Mouse (Mus musculus) kidney, postnatal 4 days (tissue): Measurements from ENCODE around the gene Mef2d.

Experiments used
- DNase-seq, 2 experiments: peaks; one replicate each; pipeline ENCODE4 v3.0.0; 2021; ENCODE audit warnings: mixed read lengths in 2 of 2

Mef2d gene

DNA sequence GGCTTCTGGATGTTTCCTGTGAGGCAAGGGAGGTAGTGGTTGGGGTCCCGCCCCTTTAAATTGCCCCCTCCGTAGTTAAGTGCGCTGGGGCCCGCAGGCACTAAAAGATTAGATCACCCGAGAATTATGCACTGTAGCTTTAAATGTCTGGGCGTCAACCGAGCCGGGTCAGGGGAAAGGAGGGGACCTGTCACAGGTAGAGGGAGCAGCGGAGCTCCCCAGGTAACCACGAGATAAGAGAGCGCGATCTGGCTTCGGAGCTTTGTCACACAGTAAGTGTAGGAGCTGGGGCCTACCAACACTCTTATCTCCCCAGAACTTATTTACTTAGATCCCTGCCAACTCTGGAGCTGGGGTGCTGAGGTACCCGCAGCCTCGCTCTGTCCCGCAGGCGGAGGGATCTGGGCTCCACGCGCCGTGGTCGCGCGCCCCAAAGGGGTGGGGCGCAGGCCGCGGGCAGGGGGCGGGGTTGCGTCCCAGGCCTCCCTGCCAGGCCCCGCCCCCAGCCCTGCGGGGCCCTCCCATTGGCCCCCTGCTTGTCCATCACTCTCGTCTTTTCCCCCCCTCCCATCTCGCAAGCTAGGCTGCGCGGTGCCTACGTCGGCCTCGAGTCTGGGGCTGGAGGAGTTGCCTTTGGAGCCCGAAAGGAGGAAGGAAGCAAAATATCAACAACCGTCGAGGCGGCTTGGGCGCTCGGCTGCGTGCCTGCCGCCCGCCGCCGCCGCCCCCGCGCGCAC is at the start of gene Mef2d:
Gene Mef2d (plus strand): TSS at position 586 of the 737 bp plus-strand sequence.
- DNase-seq: peak; percentile 96 to 98

DNA sequence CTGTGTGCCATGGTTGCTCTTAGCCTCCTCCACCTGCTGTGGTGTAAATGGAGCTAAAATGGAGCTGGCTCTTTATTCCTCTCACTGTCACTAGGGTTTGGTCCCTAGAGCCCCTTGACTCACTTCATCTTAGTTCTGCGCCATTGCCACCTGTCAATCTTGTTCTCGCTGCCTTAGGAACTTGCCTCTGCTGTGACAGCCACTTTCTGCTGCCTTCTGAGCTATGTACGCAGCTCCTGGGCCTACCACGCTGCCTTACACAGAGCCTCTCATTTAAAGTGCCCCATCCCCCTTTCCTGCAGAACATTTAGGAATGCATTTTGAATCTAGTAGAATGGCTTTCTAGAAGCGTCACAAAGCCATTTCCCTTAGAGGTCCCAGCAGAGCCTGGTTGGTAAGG is 48.0 kb upstream of the Mef2d start:
- no peak for DNase-seq

DNA sequence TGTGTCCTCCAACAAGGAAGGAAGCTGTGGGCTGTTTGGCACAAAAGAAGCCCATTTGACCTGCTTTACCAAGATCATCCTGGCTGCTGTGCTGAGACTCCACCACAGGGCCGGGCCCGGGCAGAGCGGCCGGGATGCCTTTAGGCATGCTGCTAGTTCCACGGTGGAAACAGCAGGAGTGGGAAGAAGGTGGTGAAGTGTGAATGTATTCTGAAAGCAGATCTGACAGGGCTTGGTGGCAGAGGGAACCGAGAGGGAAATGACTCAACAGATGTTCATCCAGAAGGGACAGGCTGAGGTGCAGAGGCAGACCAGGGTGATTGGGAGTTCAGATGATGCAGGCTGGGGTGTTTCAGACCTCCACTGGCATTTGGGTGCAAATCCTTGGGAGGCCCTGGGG is 44.5 kb upstream of the Mef2d start:
- DNase-seq: no peak

- DNase-seq: peak; percentile 38 to 46
Observed at GRCm38 (mm10) chr3:88100251-88100650, 41.9 kb upstream of the Mef2d start.

DNA sequence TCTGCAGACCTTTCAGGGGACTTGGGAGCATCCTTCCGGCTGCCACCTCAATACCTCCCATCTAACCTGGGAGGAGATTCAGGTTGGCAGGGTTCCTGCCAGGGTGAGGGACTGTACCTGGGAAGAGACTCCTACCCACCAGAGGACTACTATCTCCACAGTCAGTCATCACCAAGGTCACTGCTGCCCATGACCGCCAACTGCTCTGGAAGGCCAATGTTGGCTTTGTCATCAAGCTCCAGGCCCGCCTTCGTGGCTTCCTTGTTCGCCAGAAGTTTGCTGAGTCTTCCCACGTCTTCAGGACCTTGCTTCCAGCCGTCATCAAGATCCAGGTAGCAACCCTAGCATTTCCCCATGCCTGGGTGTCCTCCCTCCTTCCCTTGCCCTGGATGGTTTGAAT is 40.4 kb upstream of the Mef2d start:
- DNase-seq: no peak

- no peak for DNase-seq
Observed at GRCm38 (mm10) chr3:88102196-88102595, 40.0 kb upstream of the Mef2d start.

GRCm38 (mm10) chr3:88102611-88103010 is 39.6 kb upstream of the Mef2d start:
- peak; percentile 18 to 41 for DNase-seq

DNA sequence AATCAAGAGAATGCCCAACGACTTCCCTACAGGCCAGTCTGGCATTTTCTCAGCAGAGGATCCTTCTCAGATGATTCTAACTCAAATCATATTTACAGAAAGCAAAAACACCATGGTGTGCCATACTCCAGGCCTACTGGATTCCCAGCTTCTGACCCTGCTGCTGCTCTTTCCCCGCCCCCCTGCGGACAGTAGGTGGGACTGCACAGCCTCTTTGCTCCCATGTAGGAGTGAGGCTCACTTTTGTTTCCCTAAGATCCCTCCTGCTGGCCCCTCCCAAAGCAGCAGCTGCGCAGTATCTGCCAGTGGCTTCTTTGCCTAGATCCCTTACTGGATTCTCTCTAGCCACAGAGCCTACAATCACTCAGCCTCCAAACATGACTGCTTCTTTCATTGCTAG is 36.0 kb upstream of the Mef2d start:
- DNase-seq: peak in 1 of 2 experiments; percentile 22

DNA sequence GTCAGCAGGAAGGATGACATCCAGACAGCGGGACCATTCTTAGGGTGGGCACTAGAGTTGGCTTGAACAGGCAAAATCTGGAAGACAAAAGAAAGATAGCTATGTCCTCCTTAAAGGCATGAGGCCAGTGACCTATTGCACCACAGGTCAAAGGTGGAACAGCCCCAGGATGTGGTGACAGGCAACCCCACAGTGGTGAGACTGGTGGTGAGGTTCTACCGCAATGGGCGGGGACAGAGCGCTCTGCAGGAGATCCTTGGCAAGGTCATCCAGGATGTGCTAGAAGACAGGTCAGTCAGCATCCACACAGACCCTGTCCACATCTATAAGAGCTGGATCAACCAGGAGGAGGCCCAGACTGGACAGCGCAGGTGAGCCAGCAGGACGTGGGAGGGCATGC is 33.0 kb upstream of the Mef2d start:
- DNase-seq: no peak

DNA sequence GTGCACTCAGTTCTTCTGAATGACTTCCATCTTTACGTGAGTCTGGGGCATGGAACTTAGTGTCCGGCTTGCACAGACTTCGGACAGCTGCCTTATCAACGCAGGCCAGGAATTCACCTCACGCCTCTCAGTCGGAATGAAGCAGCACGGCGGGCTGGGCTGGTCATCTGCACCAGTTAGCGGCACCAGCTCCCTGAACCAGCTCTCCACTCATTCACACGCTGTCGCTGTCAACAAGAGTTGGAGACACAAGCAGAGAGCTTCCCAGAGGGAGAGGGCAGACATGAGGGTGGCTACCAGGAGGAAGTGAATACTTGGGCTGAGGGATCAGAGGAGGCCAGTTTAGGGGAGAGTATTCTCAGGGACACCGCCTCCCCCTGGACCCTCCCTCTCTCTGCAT is 27.8 kb upstream of the Mef2d start:
- DNase-seq: no peak

DNA sequence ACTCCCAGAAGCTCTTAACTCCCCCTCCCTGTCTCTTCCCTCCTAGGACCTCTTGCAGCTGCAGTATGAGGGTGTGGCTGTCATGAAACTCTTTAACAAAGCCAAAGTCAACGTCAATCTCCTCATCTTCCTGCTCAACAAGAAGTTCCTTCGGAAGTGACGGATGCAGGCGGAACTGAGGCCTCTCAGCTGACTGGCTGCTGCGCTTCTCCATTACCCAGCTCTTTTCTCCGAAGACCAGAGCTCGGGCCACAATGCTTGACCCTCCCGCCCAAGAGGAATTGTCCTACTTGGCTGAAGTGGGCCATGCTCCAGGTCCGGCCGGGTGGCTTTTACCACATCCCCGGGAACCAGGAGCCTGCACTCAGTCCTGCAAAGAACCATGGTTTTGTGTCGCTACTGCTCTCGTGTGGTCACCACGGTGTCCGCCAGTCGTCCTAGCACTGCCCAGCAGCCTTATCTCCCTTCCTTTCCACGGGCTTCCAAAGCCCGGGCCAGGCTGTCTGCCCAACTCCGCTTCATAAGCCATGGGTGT is 22.0 kb upstream of the Mef2d start:
- DNase-seq: no peak

- DNase-seq: no peak
Observed at GRCm38 (mm10) chr3:88121164-88122131, 20.7 kb upstream of the Mef2d start.

DNA sequence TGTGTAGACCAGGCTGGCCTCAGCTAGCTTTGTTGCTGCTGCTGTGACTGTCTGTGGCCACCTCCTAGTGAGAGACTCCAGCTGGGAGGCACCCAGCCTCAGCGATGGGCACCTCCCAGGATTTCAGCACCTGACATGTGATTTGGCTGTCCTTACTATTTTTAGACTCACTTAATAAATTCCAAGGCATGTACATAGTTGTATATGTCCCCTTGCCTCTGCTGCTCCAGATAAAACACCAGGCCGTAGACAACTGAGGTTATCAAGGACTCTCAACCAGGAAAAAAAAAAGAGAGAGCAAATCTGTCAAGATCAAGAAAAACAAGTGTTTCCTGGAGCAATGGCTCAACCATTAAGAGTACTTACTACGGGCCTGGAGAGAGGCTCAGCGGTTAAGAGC is 17.0 kb upstream of the Mef2d start:
- DNase-seq: no peak

DNA sequence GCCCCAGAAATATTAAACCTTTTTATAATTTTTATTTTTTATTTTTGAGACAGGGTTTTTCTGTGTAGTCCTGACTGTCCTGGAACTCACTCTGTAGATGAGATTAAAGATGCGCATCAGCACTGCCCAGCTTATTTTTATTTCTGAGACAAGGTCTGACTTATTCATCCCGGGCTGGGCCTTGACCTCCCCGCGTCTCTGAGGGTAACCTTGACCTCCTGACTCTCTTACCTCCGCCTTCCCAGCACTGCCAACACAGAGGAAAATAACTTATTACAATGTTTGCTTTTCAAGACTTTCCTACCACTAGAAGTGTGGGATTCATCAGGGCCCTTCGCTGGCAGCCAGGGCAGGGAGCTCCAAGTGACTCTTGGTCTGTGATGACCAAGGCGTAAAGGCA is 16.0 kb upstream of the Mef2d start:
- no peak for DNase-seq

DNA sequence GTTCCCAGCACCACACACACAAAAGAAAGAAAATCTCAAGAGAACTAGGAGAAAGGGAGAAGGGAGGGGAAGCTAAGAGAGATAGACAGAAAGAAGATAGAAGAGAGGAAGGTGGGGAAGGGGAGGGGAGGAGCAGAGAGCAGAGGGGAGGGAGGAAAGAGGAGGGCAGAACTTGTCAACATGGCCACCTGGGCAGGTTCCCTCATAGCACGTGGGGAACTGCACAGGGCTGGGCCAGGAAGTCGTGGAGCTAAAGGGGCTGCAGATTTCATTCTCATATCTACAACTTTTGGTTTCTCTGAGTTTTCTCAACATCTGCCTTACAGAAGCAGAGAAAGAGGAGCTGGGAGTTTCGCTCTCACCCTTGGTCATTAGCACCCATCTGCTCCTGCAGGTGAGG is 14.5 kb upstream of the Mef2d start:
- DNase-seq: no peak

- no peak for DNase-seq
Observed at GRCm38 (mm10) chr3:88128056-88128455, 14.1 kb upstream of the Mef2d start.

- DNase-seq: no peak
Observed at GRCm38 (mm10) chr3:88129006-88129405, 13.2 kb upstream of the Mef2d start.

GRCm38 (mm10) chr3:88131071-88131470 is 11.1 kb upstream of the Mef2d start:
- no peak for DNase-seq

DNA sequence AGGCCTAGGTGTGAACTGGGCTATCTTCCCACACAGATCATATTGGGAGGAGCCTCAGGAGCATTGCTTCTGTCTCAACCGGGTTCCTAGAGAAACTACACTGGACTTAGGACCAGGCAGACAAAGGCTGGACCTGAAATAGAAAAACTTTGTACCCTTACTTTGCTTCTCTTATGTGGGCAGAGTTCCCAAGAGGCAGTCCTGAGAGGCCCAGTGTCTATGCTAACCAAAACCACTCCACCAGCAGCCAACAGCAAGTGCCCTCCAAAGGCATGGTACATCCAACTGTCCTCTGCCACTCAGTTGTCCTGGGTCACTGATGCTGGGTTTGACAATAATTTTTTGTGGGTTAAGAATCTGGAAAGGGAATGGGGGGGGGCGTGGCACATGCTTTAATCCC is 9.7 kb upstream of the Mef2d start:
- DNase-seq: no peak

DNA sequence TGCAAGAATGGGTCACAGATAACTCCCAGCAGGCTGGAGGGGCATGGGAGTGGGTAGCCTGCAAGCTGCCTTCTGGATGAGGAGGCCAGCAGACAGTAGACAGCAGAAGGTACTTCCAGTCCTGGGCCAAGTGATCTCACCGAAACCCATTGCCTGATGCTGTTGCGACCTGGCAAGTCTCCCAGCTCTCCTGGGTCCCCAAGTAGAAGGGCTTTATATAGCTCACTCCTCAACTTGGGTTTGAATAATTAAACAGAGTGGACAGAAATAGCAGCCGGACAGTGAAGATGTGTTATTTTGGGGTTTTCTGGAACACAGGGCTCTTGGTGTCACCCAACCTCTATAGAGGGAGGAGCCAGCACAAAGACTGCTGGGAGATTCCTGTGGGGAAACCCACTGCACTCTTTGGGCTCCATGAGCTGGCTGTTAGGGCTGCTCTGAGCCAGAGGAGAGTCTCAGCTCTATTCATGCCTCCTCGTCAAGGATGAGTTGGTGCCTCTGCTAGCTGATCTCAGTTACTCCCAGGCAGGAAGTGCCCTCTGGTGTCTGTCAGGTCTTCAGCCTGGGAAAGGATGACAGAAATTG is 8.9 kb upstream of the Mef2d start:
- peak in 1 of 2 experiments; percentile 17 for DNase-seq

DNA sequence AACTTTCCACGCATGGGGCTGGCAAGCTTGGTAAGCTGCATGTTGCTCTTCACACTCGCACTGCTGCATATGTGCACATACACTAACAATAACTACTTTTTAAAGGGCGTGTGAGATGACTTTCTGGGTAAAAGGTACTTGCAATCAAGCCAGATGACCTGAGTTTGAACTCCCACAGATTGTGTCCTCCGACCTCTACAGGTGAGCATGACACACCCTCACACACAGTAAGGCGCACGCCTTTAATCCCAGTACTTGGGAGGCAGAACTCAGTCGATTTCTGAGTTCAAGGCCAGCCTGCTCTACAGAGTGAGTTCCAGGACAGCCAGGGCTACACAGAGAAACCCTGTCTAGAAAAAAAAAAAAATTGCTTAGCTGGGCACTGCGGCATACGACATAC is 5.8 kb upstream of the Mef2d start:
- no peak for DNase-seq

DNA sequence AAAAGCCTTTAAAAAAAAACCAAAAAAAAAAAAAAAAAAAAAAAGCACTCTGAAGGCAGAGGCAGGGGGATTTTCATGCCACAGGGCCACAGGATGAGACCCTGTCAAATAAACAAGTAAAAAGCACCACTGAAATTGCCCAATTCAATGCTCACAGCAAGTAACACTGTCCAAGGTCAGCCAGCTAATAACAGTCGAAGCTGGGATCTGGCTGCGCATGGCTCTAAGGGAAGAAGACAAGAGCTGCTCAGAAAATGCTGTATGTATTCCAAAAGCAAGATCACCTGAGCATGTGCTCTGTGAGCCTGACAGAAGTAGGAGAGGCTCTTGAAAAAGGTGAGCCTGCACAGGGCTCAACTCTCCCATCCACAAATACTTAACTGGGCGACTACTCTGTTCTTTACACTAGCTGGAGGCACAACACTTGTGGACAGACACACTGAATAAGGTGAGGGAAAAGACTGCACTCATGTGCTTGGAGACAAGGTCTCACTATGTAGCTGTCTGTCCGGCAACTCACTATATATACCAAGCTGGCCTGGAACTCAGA is 5.2 kb upstream of the Mef2d start:
- DNase-seq: no peak

DNA sequence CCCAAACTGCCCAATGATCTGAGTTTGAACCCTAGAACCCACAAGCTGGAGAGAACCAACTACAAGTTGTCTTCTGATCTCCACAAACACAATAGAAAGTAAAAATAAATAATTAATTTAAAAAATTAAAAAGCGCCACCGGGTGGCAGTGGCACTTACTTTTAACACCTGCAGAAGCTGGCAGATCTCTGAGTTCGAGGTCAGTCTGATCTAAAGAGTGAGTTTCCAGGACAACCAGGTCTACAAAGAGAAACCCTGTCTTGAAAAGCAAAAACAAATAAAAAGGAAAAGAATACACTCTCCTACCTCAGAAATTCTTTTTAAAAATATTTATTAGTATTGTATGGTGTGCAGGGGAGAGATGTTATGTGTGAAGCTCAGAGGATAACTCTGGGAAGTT is 4.4 kb upstream of the Mef2d start:
- DNase-seq: peak in 1 of 2 experiments; percentile 28
